Mouse (Mus musculus): ENCODE measurements around the gene Smim12. TPM values are rescaled to one million over a fixed set of nuclear protein-coding genes. Genes with fewer than 3 reads are reported as not detected.
A peak's percentile ranks its signal among the peaks of the same experiment; 100 is the strongest.

Smim12 gene
- total RNA-seq (2015; ENCODE audit: low replicate concordance), result 4.8 and 11.1 TPM in 2 replicates
- 4.7 and 4.9 TPM in 2 replicates for total RNA-seq (2017; ENCODE audit: low replicate concordance)

- peak; percentile 100 for ATAC-seq (replicated peaks; ENCODE audit: low FRiP score, poor library complexity, severe bottlenecking)
These were observed at the start of gene Smim12 for GRCm38 (mm10) chr4:127243552-127243951. Gene Smim12, plus strand, starts transcription at chr4:127243784.

GRCm38 (mm10) chr4:127194477-127195269, 48.9 kb upstream of the Smim12 start:
- no peak for ATAC-seq (replicated peaks; ENCODE audit: low FRiP score, poor library complexity, severe bottlenecking)

- no peak for ATAC-seq (replicated peaks; ENCODE audit: low FRiP score, poor library complexity, severe bottlenecking)
These were observed 45.0 kb upstream of the Smim12 start for GRCm38 (mm10) chr4:127198609-127199008.

- ATAC-seq (replicated peaks; ENCODE audit: low FRiP score, poor library complexity, severe bottlenecking), result no peak; the same call in 1 of the 2 replicates
These were observed 44.2 kb upstream of the Smim12 start for GRCm38 (mm10) chr4:127199406-127199805.

- ATAC-seq (replicated peaks; ENCODE audit: low FRiP score, poor library complexity, severe bottlenecking), result no peak
These were observed 43.3 kb upstream of the Smim12 start for GRCm38 (mm10) chr4:127200164-127200722.

GRCm38 (mm10) chr4:127200769-127201617, 42.6 kb upstream of the Smim12 start:
- ATAC-seq (replicated peaks; ENCODE audit: low FRiP score, poor library complexity, severe bottlenecking), result no peak

GRCm38 (mm10) chr4:127203081-127203480, 40.5 kb upstream of the Smim12 start:
- no peak for ATAC-seq (replicated peaks; ENCODE audit: low FRiP score, poor library complexity, severe bottlenecking)

GRCm38 (mm10) chr4:127211318-127211717, 32.3 kb upstream of the Smim12 start:
- no peak for ATAC-seq (replicated peaks; ENCODE audit: low FRiP score, poor library complexity, severe bottlenecking)

- ATAC-seq (replicated peaks; ENCODE audit: low FRiP score, poor library complexity, severe bottlenecking), result no peak
These were observed 29.1 kb upstream of the Smim12 start for GRCm38 (mm10) chr4:127214510-127214909.

GRCm38 (mm10) chr4:127215103-127215502, 28.5 kb upstream of the Smim12 start:
- no peak for ATAC-seq (replicated peaks; ENCODE audit: low FRiP score, poor library complexity, severe bottlenecking)

GRCm38 (mm10) chr4:127215799-127216198, 27.8 kb upstream of the Smim12 start:
- no peak for ATAC-seq (replicated peaks; ENCODE audit: low FRiP score, poor library complexity, severe bottlenecking)

GRCm38 (mm10) chr4:127216251-127216651, 27.3 kb upstream of the Smim12 start:
- no peak for ATAC-seq (replicated peaks; ENCODE audit: low FRiP score, poor library complexity, severe bottlenecking)

- ATAC-seq (replicated peaks; ENCODE audit: low FRiP score, poor library complexity, severe bottlenecking), result no peak
These were observed 26.5 kb upstream of the Smim12 start for GRCm38 (mm10) chr4:127217048-127217447.

GRCm38 (mm10) chr4:127223291-127223690, 20.3 kb upstream of the Smim12 start:
- no peak for ATAC-seq (replicated peaks; ENCODE audit: low FRiP score, poor library complexity, severe bottlenecking)

- no peak for ATAC-seq (replicated peaks; ENCODE audit: low FRiP score, poor library complexity, severe bottlenecking)
These were observed 19.8 kb upstream of the Smim12 start for GRCm38 (mm10) chr4:127223755-127224154.

GRCm38 (mm10) chr4:127224444-127225100, 19.0 kb upstream of the Smim12 start:
- ATAC-seq (replicated peaks; ENCODE audit: low FRiP score, poor library complexity, severe bottlenecking), result no peak

- ATAC-seq (replicated peaks; ENCODE audit: low FRiP score, poor library complexity, severe bottlenecking), result no peak
These were observed 17.5 kb upstream of the Smim12 start for GRCm38 (mm10) chr4:127226067-127226466.

GRCm38 (mm10) chr4:127227051-127227673, 16.4 kb upstream of the Smim12 start:
- ATAC-seq (replicated peaks; ENCODE audit: low FRiP score, poor library complexity, severe bottlenecking), result no peak

- ATAC-seq (replicated peaks; ENCODE audit: low FRiP score, poor library complexity, severe bottlenecking), result no peak
These were observed 11.6 kb upstream of the Smim12 start for GRCm38 (mm10) chr4:127232028-127232427.
